Mouse (Mus musculus) heart, postnatal 10 days (tissue): ENCODE data around the gene Slc16a10. TPM values are rescaled to one million over a fixed set of nuclear protein-coding genes. Genes with fewer than 3 reads are reported as not detected.

Source experiments
- DNase-seq, 2 experiments: peaks; one replicate each; pipeline ENCODE4 v3.0.0; 2021
- intact Hi-C: fragments of 180-260 bp; cut with DNase I; formaldehyde crosslinking; loops from one replicate; pipeline ENCODE4 v1.15.1; 2025
- total RNA-seq, 2 experiments: library from RNA; stranded (reverse); gene quantifications; 2 replicates each; pipeline ENCODE4 v1.2.3; 2021

Slc16a10 gene
- 10 to 100 TPM; 13.4 to 16.2 TPM for total RNA-seq

- intact Hi-C loops = loop anchor here (5.0 kb wide), 1 partner anchor 70 kb away; no protein-coding TSS in a partner anchor
- DNase-seq = peak; percentile 94 to 97
Measured at GRCm38 (mm10) chr10:40141864-40142523, at the start of gene Slc16a10. TSS of gene Slc16a10 (minus strand) at chr10:40142258.

- DNase-seq = peak in 1 of 2 experiments; percentile 18
- intact Hi-C loops = no loop called here
Measured at GRCm38 (mm10) chr10:40191338-40191979, 49.4 kb upstream of the Slc16a10 start.

DNA sequence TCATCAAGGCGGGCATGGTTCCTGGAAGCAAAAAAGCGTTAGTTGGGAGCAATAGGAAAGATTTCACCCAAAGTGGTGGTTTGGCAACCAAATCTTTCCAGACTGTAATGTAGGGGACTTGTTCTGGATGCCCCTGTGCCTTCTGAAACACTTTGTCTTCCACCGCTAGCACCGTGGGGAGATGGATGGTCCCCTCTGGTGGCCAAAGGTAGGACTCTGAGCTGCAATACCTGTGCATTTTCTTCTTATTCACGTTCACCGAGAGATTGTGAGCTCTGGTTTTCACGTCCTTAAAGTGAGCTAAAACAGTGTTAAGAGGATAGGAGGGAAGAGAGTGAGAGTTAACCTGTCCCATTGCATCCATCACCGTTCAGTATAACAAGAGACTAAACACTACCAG lies 48.8 kb upstream of the Slc16a10 start:
- intact Hi-C loops = no loop called here
- DNase-seq = no peak

DNA sequence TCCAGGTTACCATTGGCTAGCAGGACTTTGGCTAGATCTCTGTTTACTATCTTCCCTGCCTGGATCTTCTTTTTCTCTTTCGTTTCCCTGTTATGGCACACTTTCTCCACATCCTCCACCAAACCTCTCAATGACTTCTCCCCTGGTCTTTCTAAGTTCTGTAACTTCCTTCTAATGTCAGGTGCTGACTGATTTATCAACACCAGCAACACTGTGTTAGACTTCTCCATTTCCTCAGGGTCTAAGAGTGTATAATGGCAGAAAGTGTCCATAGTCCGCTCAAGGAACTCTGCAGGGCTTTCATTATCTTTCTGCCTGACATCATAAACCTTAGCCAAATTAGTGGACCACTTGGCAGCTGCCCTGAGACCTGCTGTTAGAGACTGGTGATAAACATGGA lies 47.6 kb upstream of the Slc16a10 start:
- DNase-seq = no peak
- intact Hi-C loops = no loop called here

- intact Hi-C loops = no loop called here
- DNase-seq = no peak
Measured at GRCm38 (mm10) chr10:40188831-40189230, 46.8 kb upstream of the Slc16a10 start.

GRCm38 (mm10) chr10:40185956-40186355 lies 43.9 kb upstream of the Slc16a10 start:
- DNase-seq = no peak
- intact Hi-C loops = no loop called here

DNA sequence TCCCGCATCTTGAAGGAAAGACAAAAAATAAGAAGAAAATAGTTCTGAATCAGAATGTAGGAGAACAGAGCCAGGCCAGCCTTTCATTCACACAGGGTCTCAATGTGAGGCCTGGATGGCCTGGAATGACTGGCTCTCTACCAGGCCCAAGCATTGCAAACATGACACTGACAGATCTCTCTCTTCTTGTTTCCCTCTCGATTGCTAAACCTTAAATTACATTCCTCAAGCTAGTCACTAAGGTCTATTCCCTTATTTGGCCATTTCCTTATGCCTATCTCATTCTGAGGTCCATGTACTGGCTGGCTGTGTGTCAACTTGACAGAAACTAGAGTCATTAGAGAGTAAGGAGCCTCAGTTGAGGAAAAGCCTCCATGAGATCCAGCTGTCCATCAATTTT lies 38.0 kb upstream of the Slc16a10 start:
- intact Hi-C loops = no loop called here
- DNase-seq = no peak

DNA sequence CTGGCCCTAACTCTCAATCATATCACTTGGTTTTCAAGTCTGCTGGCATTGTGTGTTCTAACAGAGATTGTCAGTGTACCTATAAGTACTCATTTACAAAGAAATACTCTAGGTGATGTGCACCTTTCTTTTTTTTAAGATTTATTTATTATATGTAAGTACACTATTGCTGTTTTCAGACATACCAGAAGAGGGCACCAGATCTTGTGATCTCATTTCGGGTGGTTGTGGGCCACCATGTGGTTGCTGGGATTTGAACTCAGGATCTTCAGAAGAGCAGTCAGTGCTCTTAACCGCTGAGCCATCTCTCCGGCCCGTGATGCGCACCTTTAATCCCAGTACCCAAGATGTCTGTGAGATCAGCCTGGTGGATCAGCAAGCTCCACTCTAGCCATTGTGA lies 37.1 kb upstream of the Slc16a10 start:
- intact Hi-C loops = no loop called here
- no peak for DNase-seq

- intact Hi-C loops = no loop called here
- DNase-seq = peak; percentile 74 to 76
Measured at GRCm38 (mm10) chr10:40177323-40177962, 35.4 kb upstream of the Slc16a10 start.

DNA sequence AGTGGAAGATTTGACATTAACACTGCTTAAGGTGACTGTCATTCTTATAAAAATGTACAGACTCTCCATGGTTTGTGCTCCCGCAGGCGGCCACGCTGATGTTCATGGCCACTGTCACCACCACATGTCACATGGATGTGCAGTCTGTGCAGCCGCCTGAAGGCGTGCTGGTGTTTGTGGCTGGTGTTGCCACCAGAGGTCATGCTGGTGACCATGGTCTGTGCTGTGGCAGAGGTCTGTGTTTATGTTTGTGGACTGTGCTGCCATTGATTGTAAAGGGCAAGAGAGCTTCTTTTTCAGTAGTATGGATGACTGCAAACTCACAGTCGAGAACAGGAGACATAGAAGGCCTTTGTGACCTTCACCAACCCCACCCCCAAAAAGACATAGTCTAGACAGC lies 30.1 kb upstream of the Slc16a10 start:
- intact Hi-C loops = no loop called here
- DNase-seq = no peak

DNA sequence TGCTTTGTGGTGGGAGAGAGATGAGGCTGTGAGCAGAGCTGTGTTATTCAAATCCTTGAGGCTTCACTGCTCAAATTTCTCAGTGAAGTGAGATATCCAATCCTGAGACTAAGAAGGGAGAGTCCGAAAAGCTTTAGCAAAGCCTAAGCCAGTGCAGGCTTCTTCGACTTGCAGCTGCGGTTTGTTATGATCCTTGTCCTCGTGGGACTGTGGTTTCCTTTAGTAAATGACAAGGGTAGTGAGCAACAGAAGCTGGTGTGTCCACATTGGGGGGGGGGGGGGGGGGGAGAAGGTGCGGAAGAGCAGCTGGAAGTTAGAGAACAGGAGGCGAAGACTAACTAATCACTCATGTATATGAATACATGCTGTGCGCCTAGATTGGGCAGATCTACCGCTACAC lies 29.2 kb upstream of the Slc16a10 start:
- DNase-seq = no peak
- intact Hi-C loops = no loop called here

GRCm38 (mm10) chr10:40170141-40170558 lies 28.1 kb upstream of the Slc16a10 start:
- no peak for DNase-seq
- intact Hi-C loops = no loop called here

DNA sequence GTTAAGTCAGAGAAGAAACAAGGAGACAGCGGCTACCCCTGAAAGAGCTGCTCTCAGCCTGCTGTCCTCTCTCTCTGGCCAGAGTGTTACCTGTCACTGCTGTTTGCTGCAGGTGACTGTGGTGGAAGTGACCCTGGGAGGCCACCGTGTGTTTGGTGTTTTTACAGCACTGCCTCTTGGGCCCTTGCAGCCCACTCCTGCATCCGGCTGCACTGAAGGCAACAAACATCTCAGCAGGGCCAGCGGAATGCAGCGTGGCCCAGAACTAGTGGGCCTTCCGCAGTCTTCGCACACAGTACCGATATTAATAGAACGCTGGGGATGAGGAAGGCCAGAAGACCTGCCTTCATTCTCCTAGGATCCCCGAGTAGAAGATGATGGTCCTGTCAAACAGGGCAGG lies 27.5 kb upstream of the Slc16a10 start:
- DNase-seq = no peak
- intact Hi-C loops = no loop called here

GRCm38 (mm10) chr10:40169088-40169487 lies 27.0 kb upstream of the Slc16a10 start:
- DNase-seq = no peak
- intact Hi-C loops = no loop called here

GRCm38 (mm10) chr10:40164421-40165386 lies 22.6 kb upstream of the Slc16a10 start:
- intact Hi-C loops = no loop called here
- DNase-seq = peak; percentile 37 to 50

DNA sequence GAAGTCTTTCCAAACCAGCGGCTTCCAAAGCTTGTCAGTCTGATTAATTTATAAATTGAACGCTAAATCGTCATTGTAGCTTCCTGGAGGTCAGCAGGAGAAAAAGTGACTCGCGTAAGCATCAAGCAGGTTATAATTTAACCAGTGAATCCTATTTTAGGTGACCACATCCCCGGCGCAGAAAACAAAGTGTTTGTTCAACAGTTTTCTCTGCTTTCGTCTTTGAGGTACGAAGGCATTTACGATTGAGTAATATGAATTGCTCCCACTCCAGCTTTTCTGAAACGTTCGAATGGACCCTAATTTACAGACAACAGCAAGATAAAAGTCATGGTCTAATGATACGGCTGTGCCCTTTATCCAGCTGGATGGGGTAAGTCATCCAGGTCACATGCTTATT lies 21.9 kb upstream of the Slc16a10 start:
- intact Hi-C loops = no loop called here
- no peak for DNase-seq

GRCm38 (mm10) chr10:40163338-40163737 lies 21.3 kb upstream of the Slc16a10 start:
- intact Hi-C loops = no loop called here
- no peak for DNase-seq

DNA sequence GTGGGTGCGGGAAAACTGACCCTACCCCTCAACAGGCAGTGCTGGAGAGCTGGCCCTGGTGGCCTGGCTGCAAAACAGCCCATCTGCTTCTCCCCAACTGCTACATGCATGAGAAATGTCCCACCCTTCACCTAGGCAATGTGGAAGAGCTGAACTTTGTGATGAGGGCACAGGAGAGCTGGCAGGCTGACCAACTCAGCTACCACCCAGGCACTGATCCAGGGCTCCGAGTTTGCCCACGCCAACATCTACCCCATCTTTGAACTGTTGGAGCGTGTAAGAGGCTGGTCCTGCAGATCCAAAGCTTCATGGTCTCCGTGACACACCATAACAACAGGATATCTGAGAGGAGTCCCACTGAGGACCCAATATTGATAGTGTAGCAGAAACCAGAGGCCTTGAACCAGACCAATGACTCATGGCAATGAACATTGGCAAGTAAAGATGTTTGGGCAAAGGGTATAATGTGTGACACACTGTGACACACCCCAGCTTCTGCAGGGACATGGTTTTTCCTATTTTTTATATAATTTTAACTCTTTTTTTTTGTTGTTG lies 19.7 kb upstream of the Slc16a10 start:
- DNase-seq = no peak
- intact Hi-C loops = no loop called here

DNA sequence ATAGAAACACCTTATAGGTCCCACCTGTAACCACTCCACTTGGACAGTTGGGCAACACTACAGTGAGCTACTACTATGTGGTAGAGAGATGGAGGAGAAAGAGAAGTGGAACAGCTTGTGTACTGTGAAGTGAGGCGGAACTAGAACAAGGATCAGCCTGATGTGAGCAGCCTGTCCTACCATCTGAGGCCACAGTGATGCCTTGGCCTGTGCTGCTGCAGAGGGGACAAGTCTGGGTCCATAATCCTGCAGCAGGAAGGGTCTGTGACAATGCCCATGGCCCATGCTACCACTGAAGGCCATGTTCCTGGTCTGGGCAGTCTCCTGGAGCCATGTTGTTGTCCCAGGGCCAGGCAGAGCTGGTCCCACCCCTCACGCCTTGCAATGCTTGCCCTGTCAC lies 19.2 kb upstream of the Slc16a10 start:
- no peak for DNase-seq
- intact Hi-C loops = no loop called here

- DNase-seq = no peak
- intact Hi-C loops = no loop called here
Measured at GRCm38 (mm10) chr10:40152550-40152857, 10.4 kb upstream of the Slc16a10 start.
